Mouse (Mus musculus): ENCODE results near the gene Hk1.

The Hk1 gene

DNA sequence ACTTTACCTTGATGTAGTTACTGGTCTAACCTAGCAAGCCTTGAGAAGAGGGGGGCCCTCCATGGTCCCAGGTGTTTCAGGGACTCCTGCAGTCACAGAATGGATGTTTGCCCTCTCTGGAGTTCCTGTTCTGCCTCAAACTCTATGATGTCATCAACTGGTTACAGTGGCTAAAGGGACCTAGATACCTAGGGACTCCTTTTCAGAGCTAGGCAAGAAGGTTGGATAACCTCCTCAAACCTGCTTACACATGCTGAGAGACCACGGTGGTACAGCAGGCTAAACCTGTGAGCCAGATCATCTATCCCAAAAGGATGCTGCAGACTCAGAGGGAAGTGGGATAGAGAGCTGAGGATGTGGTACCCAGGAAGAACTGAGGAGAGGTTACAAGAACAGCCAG is at the start of gene Hk1:
TSS of gene Hk1 (minus strand) at position 101 of the 400 bp plus-strand sequence.
- DNase-seq = no peak

DNA sequence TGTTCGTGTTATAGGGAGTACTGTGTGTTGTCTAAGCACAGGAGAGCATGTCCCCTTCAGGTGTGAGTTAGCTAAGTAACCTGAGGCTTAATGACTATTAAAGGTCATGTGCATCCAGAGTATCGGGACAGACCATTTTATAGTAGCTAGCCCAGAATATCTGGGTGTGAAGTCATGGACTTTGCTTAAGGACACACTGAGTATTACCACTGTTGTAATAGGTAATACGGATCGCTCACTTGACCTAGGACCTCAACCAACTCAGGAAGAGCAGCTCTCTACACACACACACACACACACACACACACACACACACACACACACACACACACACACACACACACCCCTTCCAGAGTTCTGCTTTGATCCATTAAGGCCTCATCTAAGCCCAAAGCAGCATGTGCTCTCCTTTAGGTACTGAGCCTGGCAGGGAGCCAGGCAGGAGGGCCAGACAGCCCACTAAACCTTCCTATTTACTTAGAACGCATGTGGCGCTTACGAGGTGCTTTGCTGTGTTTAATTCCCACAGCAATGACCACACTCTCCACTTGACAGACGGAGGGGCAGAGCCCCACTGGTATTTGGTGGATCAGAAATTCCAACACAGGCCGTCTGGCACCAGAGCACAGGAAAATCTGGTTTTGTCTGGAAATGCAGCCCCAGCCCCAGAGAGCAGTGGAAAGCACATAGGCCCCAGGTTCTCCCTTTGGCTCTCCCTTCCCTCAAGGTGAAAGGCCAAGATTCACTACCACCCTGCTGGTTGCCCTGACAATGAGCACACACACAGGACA is 45.6 kb upstream of the Hk1 start:
- DNase-seq = peak; percentile 29

DNA sequence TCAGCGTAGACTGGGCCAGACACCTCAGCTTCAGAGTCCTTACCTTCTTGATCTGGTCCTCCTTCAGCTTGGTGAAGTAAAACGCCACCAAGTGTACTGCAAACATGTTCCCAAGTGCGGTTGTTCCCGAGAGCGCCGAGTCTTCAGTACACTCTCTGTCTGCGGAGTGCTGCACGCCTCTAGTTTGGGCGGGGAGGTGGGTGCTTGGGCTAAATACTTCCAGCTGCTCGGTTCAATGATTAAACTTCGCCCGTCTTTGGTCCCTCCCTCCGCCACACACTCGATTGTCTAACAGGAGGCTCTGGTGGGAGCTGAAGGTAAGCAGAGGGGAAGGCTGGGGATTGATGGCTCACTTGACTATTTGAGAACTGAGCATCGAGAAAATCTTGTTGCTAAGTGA is 42.5 kb upstream of the Hk1 start, which contains the start of gene Hkdc1:
TSS of gene Hkdc1 (minus strand) at position 237 of the 400 bp plus-strand sequence.
- peak; percentile 25 for DNase-seq

DNA sequence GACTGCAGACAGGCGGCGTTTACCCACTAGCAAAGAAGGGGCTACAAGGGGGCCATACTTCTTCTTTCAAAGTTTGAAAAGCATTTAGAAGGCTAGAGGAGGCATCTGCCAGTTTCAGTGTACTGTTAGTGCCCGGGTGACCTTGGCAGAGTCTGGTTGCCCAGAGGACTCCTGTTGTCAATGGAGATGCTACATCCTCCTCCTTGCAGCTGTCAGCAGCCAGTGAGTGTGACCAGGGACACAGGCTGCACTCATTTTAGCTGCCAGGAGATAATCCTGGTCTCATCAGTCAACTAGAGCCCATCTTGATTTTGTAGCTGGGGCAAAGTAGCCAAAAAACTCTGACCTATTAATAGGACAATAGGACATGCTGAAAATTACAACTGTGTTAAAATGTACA is 41.4 kb upstream of the Hk1 start:
- no peak for DNase-seq

DNA sequence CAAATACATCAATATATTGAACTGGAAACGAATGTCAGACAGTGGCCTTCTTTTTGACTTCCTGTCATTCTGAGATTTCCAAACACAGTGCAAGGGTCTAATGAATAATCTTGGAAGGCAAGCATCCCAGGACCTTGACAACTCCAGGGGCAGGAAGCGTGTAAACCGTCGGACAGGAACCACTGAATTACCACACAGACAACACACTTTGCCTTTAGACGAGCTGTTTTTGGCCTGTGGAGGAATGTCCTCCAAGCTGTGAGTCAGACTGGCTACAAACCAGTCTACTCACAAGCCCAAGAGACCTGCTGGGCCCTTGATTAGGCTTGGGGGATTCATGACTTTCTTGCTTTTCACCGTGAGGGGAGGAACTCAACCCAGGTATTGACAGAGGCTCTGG is 40.7 kb upstream of the Hk1 start:
- DNase-seq = no peak

DNA sequence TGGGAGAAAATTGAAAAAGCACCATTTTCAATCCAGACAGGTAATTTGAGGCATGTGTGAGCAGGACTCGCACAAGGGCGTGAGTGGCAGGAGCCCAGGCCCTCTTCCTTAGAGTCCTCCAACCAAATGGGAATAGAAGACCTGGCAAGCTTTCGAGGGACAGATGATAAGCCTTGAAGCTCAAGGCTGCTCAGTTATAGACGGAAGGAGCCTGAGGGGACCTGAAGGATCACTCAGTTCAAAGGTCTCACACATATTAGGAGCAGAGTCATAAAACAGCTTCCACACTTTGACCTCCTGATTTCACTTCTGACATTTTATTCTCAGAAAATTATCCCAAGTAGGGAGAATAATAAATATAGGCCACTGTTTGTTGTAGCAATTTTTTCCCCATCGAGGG is 39.7 kb upstream of the Hk1 start:
- DNase-seq = no peak

DNA sequence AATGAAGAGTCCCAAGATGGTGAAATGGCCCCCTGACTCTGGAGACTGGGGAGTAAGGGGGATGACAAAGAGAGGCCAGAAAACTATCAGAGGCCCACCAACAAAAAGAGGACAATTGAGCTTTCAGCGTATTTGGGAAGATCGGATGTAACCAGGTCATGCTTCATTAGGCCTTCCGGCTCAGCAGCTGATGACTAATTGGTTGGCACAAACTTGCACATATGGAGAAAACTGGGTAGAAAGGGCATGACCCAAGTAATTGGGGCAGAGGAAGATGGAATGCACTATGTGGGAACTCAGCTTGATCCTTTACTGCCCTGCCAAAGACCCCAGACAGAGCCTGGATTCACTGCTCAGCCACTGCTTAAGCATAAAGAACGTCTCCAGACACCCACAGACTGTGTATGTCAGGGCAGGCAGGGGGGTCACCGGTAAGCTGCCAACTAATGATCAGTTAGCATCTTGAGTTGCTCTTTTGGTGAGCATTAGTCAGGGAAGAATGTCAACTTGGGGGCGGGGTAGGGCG is 39.2 kb upstream of the Hk1 start:
- no peak for DNase-seq

DNA sequence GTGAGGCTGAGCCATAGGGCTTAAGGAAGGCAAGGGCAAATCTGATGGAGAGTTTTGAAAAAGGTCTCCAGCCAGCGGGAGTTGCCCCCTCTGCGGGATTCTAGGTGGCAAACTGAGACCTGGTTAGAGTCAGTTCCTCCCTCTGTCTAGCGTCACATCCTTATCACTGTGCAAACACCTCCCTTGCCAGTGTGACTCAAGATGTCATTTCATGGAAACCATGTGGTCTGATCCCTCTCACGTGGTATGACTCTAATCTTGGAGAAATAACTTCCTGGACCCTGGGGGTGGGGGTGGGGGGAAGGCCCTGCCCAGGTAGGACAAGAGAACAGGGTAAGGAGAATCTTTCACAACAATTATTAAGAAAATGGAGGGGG is 33.9 kb upstream of the Hk1 start:
- DNase-seq = no peak

DNA sequence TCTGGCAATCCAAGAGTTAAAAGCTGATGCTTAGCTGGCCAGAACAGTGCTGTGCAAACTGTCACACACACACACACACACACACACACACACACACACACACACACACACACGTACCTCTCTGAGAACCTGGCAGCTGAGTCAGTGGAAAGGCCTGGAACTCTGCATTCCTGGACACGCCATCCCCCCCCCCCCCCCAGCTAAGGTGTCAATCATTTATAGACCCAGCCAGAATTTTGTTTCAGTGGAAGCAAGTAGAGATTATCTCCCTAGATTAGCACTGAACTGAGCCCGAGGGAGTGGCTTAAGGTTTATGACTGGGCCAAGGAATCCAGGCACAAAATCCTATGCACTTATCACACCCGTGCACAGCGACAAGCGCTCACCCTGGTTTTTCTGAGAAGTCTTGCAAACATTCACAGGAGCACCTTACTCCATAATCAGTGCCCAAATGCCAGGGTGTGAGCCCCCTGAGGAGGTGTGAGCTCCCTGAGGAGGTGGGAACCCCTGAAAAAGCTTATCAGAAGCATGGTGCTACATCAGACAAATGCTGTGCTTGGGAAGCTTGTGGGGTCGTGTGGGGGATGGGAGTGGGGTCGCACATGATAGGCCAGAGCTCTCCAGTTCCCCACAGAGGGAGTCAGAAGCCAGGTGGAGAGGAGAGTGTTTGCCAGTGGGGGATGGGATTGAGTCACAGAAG is 33.3 kb upstream of the Hk1 start:
- DNase-seq = peak; percentile 55

DNA sequence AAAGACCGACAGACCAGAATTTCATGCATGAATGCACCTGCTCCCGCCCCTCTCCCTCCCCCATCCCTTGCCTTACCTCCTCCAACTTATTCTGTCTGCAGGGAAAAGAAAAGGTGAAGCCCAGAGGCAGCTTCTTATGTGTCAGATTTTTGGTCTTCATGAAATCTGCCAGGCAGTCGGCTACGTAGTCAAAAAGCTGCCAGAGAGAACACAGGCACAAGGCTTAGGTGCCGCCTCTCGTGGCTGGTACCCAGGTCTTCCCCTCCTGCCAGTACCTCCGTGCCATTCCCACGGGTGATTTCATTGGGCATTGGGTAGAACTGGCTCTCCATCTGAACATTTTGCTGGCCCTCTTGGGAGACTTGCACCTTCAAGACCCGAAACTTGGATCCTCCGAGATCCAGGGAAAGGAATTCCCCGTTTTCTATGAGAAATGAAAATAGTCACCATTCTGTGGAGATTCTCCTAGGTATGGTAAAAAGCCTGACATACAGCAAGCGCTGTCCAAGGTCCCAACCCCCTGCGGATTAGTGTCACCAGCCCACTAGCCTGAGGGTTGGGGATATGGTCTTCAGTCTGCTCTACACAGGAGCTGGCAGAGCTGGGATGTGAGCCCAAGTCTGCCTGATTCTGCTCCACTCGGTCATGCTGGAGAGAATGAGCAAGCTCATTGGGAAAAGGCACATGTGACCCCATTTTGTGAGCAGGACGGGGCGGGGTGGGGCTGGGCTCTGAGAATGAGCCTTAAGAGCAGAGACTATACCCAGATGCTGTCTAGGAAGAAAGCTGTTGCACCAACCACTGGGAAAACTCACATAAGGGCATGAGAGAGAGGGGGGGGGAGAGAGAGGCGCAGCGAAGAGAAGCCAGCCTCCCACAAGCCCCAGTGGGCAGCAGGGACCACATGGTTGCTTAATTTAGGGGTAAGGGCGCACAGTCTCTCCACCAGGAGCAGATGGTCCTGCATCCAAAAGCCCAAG is 32.0 kb upstream of the Hk1 start:
- no peak for DNase-seq

DNA sequence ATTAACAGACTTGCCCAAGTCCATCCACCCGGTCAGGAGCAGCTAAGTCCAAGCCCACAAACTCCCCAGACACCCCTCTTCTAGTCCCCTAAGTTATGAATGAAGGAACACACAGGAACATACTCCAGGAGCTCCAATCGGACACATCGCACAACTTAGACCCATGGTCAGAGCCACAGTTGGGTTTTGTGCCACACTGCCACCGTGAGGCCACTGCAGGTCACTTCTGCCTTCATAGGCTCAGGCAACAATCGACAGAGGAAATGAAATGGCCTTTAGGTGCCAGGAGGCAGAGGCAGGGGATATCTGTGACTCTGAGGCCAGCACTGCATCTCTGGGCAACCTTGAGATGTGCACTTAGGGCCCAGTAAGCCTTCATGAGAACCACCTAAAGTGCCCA is 31.2 kb upstream of the Hk1 start:
- DNase-seq = peak; percentile 47

DNA sequence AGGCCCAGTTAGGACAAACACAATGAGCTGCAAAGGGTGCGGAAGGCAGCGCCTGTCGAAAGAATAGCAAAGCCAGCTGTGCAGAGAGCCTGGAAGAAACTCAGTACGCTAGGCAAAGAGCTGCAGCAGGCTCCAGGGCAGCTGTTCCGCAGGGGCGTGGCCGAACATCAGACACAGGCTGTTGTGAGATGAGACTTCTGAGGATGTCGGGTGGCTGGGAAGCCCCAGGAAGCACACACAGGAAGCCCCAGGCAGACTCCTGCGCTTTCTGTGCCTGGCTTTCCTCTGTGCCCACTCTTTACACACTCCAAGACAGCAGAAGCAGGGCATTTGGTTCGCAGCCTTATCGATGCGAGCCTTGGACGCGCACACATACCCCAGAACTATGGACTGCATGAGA is 25.2 kb upstream of the Hk1 start:
- no peak for DNase-seq

DNA sequence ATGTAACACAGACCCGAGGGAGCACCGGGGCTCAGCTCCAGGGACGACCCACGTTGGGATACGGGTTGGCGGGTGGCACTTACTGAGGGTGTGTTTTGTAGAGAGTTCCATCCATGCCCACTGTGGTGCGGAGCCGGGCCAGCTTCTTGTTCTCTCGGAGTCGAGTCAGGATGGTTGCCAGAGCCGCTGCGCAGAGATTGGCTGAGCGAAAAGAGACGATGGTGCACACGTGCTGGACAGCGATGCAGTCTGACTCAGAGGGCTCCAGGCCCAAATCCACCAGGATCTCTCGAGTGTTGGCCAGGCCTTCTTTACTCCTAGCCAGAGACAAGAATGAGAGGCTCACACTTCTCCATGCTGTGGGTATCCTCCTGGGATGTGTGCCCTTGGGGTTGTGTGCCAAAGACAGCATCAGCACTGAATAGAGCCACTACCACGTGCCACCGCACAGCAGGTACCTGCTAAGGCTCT is 22.0 kb upstream of the Hk1 start:
- DNase-seq = no peak

DNA sequence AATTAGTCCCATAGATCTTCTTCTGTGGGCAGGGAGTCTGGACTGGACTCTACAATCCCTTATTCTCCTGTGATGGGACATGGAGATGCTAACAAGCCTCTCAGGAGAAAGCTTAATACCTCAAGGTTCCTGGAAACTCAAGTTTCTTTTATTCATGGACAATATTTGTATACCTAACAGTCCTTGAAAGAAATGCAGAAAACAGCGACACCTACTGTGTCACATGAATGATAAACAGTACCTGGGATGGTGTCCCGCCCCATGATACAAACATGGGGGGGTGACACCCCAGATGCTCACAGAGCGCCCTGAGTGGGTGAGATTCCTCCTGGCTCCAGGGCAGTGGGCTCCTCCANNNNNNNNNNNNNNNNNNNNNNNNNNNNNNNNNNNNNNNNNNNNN is 3.3 kb upstream of the Hk1 start:
- no peak for DNase-seq

DNA sequence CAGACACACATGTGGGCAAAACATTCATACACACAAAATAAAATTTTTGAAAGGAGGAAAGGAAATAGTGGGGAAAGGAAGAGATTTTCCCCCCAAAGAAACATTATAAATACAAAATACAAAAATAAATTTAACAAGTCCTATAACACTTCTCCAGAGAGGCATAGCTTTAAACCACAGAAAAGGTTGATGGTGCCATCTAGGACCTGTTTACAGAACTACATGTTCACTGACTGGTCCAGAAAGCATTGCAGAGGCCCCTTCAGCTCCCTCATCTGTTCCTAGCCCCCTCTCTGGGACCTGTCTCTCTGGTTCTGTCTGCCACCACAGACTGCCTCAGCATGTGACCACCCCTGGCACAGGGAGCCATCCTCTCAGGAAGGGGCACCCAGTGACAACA is 1.2 kb upstream of the Hk1 start:
- no peak for DNase-seq

DNA sequence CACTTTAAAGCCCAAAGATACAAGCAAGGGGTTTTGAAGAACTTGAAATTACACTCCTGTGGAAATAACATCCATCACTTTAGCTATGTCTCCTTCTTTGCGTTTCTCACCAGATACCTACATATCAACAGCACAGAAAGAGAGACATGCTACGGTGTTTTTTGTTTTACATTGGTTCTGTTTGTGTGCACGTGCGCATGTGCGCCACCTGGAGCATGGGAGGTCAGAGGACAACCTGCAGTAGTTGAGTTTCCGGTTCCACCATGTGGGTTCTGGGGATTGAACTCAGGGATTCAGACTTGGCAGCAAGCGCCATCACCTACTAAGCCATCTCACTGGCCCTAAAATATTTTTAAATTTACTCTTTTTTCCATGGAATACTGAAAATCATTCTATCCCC is 20.9 kb downstream of the Hk1 start:
- no peak for DNase-seq

DNA sequence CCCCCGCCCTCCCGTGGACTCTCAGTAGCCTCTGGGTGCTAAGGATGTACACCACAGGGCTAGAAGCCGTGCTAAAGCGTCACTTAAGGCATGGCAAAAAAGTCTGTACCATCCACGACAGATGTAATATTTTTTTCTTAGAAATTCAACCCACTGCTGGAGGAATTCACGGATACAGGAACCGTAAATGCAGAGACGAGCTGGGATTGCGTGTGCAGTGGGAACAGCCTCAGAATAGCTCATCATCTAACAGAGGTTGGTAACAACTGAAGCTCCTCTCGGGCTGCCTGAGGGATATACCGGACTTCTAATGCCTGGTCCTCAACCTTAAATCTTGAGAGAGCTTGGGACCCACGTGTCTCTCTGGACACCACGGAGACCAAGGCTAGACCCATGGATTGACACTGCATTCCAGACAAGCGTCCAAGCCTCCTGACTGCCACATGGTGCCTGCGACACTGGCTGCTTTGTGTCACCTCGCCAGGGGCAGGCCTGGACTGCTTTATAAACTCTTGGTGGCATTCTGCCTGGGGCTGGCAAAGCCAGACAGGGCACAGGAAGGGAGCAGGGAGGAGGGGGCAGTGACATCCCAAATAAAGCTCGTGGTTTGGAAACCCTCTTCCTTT is 23.5 kb downstream of the Hk1 start:
- no peak for DNase-seq

DNA sequence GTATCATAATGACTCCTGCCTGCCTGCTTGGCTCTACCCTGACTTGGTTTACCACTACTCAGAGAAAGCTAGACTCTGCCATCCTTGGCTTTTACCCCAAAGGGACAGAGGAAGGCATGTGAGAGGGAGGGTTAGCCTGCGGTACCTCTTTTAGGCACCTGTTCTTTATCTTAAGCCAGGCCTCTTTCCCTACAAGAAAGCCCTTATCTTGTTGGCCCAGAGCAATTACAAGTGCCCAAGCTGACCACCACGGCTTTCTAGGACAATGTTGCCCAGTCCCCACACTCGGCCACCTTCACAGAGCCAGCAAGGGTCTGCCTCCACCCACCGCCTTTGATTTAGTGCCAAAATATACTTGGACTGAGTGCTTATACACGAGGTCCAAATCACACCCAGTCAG is 34.6 kb downstream of the Hk1 start:
- DNase-seq = no peak

DNA sequence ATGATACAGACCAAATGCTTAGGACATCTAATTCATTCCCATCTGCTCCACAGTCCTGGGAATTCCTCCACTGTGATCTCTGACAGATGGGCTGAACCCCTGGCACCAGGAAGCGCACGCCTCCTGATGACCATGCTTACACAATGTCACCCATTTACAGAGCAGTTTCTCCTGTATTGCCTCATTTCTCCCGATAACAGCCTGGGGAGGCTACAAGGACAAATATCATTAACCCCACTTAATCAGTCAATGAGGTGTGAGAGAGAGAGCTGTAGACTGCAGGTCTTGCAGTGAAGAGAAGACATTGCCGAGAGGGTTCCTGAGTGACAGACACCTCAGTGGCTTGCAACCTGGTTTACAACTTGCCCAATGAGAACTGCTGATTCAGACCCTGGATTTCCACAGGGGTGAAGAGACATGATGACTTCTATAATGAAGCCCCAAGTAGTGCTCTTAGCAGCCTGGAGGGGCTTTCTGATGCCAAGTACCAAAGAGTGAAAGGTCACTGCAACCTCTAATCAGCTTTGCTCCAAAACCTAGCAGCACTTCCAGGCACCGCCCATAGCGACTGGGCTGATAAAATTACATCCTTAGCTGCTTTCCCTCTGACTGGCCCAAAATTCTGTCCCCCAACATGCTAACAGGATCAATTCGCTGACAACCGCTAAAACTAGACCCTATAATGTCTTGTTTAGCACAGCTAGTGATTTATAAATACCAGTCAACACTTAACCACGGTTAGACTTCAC is 35.5 kb downstream of the Hk1 start:
- DNase-seq = no peak

DNA sequence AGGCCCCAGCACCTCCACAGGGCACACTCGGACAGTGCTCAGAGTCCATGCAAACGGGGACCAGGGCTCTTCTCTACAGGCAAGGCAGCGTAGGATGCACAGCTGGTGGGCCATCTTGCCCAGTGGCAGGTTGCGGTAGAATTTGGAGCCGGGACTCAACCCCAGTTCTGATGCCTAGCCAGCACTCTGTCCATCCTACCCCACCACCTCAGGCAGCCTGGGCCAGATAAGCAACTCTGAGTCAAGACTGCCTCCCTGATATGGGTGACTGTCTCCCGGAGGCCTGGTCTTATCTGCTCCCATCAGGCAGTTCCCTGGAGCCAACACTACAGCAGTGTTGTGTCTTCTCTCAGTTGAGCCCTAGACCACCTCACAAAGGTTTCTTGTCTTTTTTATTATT is 37.2 kb downstream of the Hk1 start:
- DNase-seq = no peak

DNA sequence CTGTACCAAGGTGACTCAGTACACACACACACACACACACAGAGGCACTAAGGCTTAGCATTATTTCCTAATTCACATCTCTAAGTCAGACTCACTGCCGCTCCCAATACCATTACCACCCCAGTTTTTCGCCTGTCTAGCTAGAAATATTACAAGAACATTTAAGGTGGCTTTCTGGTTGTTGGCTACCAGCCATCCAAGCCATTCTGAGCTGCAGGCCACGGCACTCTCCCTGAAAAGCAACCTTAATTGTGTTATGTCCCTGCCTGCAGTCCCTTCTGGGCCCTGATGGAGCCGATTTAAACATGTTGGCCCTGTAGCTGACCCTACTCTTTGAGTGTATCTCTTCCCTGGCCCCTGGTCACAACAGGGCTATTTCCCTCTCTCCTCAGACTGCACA is 37.8 kb downstream of the Hk1 start:
- no peak for DNase-seq

DNA sequence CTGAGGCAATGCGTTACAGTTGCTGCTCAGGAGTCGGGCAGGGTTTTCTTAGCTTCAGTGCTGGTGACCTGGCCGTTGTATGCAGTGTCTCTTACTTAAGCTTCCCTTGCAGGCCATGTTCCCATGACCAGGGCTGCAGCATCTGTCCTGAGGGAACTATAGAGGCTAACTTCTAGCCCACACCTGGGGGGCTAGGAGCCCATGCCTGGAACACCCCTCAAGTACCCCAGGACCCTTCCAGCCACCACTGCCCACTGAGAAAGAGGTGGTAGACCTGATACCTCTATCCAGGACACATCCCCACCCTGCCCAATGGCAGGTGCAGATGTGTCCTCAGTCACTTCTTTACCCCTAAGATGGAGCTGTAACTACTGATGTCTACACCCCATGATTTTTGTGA is 38.7 kb downstream of the Hk1 start:
- no peak for DNase-seq

Measured in kidney, adult 11 months (tissue).